Mouse (Mus musculus) liver, embryonic 16.5 days (tissue): ENCODE results near the gene Cyp3a16. TPM values are rescaled to one million over a fixed set of nuclear protein-coding genes. Genes with fewer than 3 reads are reported as not detected.
"Not testable (repeated sequence)": the region's sequence is repeated elsewhere in the genome, so short reads cannot be mapped to it uniquely, and the experiment has no call there.

Experiments
- ATAC-seq: fragments of 200-750 bp; cut with Nextera tagmentation; 2 replicates; pipeline ENCODE4 v1.8.0; 2017; ENCODE audit warnings: low read depth, mild to moderate bottlenecking, moderate number of reproducible peaks, moderate library complexity
- H3K27ac ChIP-seq: fragments of 300-500 bp; sonication (generic); 2 replicates; pipeline ENCODE4 v1.5.1; 2014; ENCODE audit warnings: mild to moderate bottlenecking, low read length
- H3K27me3 ChIP-seq: fragments of 300-500 bp; sonication (generic); 2 replicates; pipeline ENCODE4 v1.6.1; 2014; ENCODE audit warnings: low read depth, low read length, mixed read lengths; ENCODE audit not compliant: control insufficient read depth, insufficient read depth
- H3K36me3 ChIP-seq: fragments of 300-500 bp; sonication (generic); 2 replicates; pipeline ENCODE4 v1.6.1; 2014; ENCODE audit warnings: mild to moderate bottlenecking; ENCODE audit not compliant: control insufficient read depth, insufficient read depth
- H3K4me1 ChIP-seq: fragments of 300-500 bp; sonication (generic); 2 replicates; pipeline ENCODE4 v1.6.1; 2014; ENCODE audit warnings: low read depth, low read length, mixed read lengths; ENCODE audit not compliant: control insufficient read depth
- H3K4me2 ChIP-seq: fragments of 300-500 bp; sonication (generic); 2 replicates; pipeline ENCODE4 v1.6.1; 2014; ENCODE audit warnings: low read depth, low read length, mixed read lengths
- H3K4me3 ChIP-seq: fragments of 300-500 bp; sonication (generic); 2 replicates; pipeline ENCODE4 v1.5.1; 2014; ENCODE audit warnings: low read depth, mild to moderate bottlenecking, low read length
- H3K9ac ChIP-seq: fragments of 300-500 bp; sonication (generic); 2 replicates; pipeline ENCODE4 v1.6.1; 2014; ENCODE audit warnings: low read depth, low read length
- H3K9me3 ChIP-seq: fragments of 300-500 bp; sonication (generic); replicated peaks from 2 replicates; pipeline ENCODE4 v1.6.1; 2016; ENCODE audit warnings: low read length; ENCODE audit not compliant: control insufficient read depth
- whole genome bisulfite sequencing: fragments of 180-500 bp; shearing (Covaris S2); extraction: QIAGEN DNeasy Blood & Tissue Kit; methylation state at CpG from one replicate; pipeline ENCODE4 v1.1.7; 2014; ENCODE audit not compliant: insufficient replicate concordance; 5-methylcytosine and 5-hydroxymethylcytosine counted together
- polyA plus RNA-seq: library from polyadenylated mRNA; unstranded; fragments of >200 nt; fragmentation: Nextera tagmentation; extraction: Ambion mirVana; gene quantifications from 2 replicates; pipeline ENCODE4 v1.2.1, GENCODE M21; 2015

Cyp3a16 gene
- polyA plus RNA-seq: 7.6 and 7.9 TPM in 2 replicates

DNA sequence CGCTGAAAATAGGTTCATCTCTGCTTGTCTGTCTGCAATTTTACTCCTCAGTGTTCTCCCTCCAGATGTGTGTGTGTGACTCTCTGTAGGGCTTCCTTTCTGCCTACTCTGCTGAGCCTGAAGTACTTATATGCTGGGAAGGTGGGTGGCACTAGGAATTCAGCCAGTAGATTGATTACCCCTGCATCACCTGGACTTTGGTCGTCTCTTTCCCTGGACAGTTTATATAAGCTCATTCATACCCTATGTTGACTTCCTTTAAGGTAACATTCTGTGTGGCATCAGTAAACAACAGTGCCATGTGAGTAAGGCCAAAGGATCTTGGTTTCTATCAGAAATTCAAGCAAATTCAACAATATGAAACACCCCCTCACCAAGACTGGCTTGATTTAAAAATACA, at the start of gene Cyp3a16:
Cyp3a16 (minus strand) TSS at position 101 of the 400 bp plus-strand sequence.
- WGBS: 40% methylated on average over 2 of the region's 2 CpGs
- peak within 1 kb of the TSS; percentile 32 for H3K4me3 ChIP-seq
- H3K27me3 ChIP-seq, H3K4me2 ChIP-seq, H3K36me3 ChIP-seq, H3K9ac ChIP-seq, H3K27ac ChIP-seq, H3K9me3 ChIP-seq, H3K4me1 ChIP-seq: not testable (repeated sequence)
- 0 out of 2 replicates have a peak, but pooled peaks have one; percentile 13 for ATAC-seq

- Histone ChIP-seq H3K4me3 (no peak overlapping the region), H3K36me3 (no peaks in the 10 kb centered on the region), H3K9ac (no peak overlapping the region), H3K27ac (no peak overlapping the region), H3K9me3 (no peaks in the 10 kb centered on the region), H3K27me3 (no peaks in the 10 kb centered on the region), H3K4me2 (no peak overlapping the region), H3K4me1 (no peaks in the 10 kb centered on the region)
- ATAC-seq: no peak
- WGBS: no CpG with 5 or more reads among the region's 6 CpGs
Measured at GRCm38 (mm10) chr5:145490300-145490699, 20.8 kb upstream of the Cyp3a16 start.

DNA sequence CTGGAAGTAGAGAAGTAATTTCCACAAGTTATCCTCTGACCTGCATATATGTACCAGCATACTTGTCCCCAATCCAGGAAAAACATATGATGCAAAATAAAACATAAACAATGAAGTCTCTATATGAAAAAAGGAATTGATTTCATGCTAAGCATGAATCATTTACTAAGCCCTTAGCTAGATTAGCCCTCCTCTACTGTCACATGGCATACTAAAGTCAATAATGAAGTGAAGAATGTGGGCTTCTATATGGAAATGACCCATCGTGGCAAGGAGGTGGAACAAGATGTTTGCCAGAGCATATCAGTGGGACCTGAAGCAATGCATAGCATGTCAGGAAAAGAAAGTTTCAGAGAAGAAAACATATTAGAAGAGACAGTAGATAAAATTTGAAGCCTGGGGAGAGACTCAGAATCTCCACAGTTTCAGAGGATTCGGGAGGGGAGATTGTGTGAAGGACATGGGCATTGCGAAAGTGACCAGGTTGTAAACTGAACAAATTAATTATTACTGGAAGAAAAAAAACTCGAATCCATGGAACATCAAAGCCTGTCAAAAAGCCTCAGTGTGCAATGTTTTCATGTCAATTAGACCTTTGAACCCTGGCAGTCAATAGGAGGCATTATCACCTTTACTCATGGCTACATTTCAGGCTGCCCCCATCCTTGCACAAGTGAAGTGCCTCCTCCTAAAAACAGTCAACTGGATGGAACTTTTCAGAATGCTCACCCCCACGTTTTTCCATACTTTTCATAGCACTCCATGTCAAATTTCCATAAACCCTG, 5.0 kb downstream of the Cyp3a16 start:
- H3K4me3 ChIP-seq: no peak overlapping the region
- no peaks in the 10 kb centered on the region for H3K9me3 ChIP-seq
- 30% methylated on average over 5 of the region's 5 CpGs for WGBS
- no peak overlapping the region for H3K27ac ChIP-seq
- no peaks in the 10 kb centered on the region for H3K4me1 ChIP-seq
- peak; percentile 56 for ATAC-seq
- no peaks in the 10 kb centered on the region for H3K27me3 ChIP-seq
- no peak overlapping the region for H3K9ac ChIP-seq
- H3K4me2 ChIP-seq: no peak overlapping the region
- no peaks in the 10 kb centered on the region for H3K36me3 ChIP-seq

GRCm38 (mm10) chr5:145462321-145462720, 7.2 kb downstream of the Cyp3a16 start:
- H3K4me2 ChIP-seq: no peak overlapping the region
- no peaks in the 10 kb centered on the region for H3K27me3 ChIP-seq
- H3K9me3 ChIP-seq: no peaks in the 10 kb centered on the region; the same call in 1 of the 2 replicates
- no peak overlapping the region for H3K4me3 ChIP-seq
- no peak overlapping the region for H3K27ac ChIP-seq
- no peak for ATAC-seq
- no peaks in the 10 kb centered on the region for H3K36me3 ChIP-seq
- H3K9ac ChIP-seq: no peak overlapping the region
- H3K4me1 ChIP-seq: no peaks in the 10 kb centered on the region
- 58% methylated on average over 4 of the region's 4 CpGs for WGBS

- H3K4me1 ChIP-seq: no peaks in the 10 kb centered on the region
- H3K27me3 ChIP-seq: no peaks in the 10 kb centered on the region
- no peaks in the 10 kb centered on the region; the same call in 1 of the 2 replicates for H3K9me3 ChIP-seq
- no peaks in the 10 kb centered on the region for H3K36me3 ChIP-seq
- peak; percentile 62 for ATAC-seq
- 63% methylated on average over 4 of the region's 4 CpGs for WGBS
- no peak overlapping the region for H3K4me2 ChIP-seq
- H3K9ac ChIP-seq: no peak overlapping the region
- H3K27ac ChIP-seq: no peak overlapping the region
- no peak overlapping the region for H3K4me3 ChIP-seq
Measured at GRCm38 (mm10) chr5:145454389-145454788, 15.1 kb downstream of the Cyp3a16 start.

- WGBS: 48% methylated on average over 1 of the region's 1 CpGs
- no peak overlapping the region for H3K27ac ChIP-seq
- H3K9ac ChIP-seq: no peak overlapping the region
- H3K4me1 ChIP-seq: no peaks in the 10 kb centered on the region
- no peaks in the 10 kb centered on the region for H3K9me3 ChIP-seq
- no peak for ATAC-seq
- no peaks in the 10 kb centered on the region for H3K27me3 ChIP-seq
- H3K36me3 ChIP-seq: no peaks in the 10 kb centered on the region
- H3K4me2 ChIP-seq: no peak overlapping the region
- no peak overlapping the region for H3K4me3 ChIP-seq
Measured at GRCm38 (mm10) chr5:145433688-145434087, 35.8 kb downstream of the Cyp3a16 start.

GRCm38 (mm10) chr5:145431004-145431403, 38.5 kb downstream of the Cyp3a16 start:
- Histone ChIP-seq H3K9me3 (no peaks in the 10 kb centered on the region), H3K27me3 (no peaks in the 10 kb centered on the region), H3K4me3 (no peak overlapping the region), H3K4me1 (no peaks in the 10 kb centered on the region), H3K4me2 (no peak overlapping the region), H3K9ac (no peak overlapping the region), H3K36me3 (no peaks in the 10 kb centered on the region), H3K27ac (no peak overlapping the region)
- peak; percentile 54; the same call in 1 of the 2 replicates for ATAC-seq

GRCm38 (mm10) chr5:145422287-145422686, 47.2 kb downstream of the Cyp3a16 start:
- no peaks in the 10 kb centered on the region for H3K9me3 ChIP-seq
- no peaks in the 10 kb centered on the region for H3K4me1 ChIP-seq
- no peak overlapping the region for H3K4me2 ChIP-seq
- 0 out of 2 replicates have a peak, but pooled peaks have one; percentile 27 for ATAC-seq
- no peak overlapping the region for H3K4me3 ChIP-seq
- no peak overlapping the region for H3K27ac ChIP-seq
- 60% methylated on average over 1 of the region's 1 CpGs for WGBS
- H3K9ac ChIP-seq: no peak overlapping the region
- no peaks in the 10 kb centered on the region for H3K27me3 ChIP-seq
- no peaks in the 10 kb centered on the region for H3K36me3 ChIP-seq

GRCm38 (mm10) chr5:145415416-145415815, 54.1 kb downstream of the Cyp3a16 start:
- not testable (repeated sequence) for H3K27ac ChIP-seq, H3K9ac ChIP-seq, H3K27me3 ChIP-seq, ATAC-seq, H3K36me3 ChIP-seq, H3K4me3 ChIP-seq, H3K9me3 ChIP-seq, H3K4me1 ChIP-seq, H3K4me2 ChIP-seq
- 60% methylated on average over 9 of the region's 9 CpGs for WGBS
